Mouse (Mus musculus) limb, embryonic 13.5 days (tissue): ENCODE measurements around the gene Gabrd. TPM values are rescaled to one million over a fixed set of nuclear protein-coding genes. Genes with fewer than 3 reads are reported as not detected.

Source experiments
- ATAC-seq: fragments of 200-750 bp; cut with Nextera tagmentation; 2 replicates; pipeline ENCODE4 v1.8.0; 2017; ENCODE audit warnings: low read depth, moderate number of reproducible peaks, moderate TSS enrichment; ENCODE audit not compliant: low FRiP score
- H3K27ac ChIP-seq: fragments of 300-500 bp; sonication (generic); 2 replicates; pipeline ENCODE4 v1.5.1; 2015; ENCODE audit warnings: inconsistent platforms, mild to moderate bottlenecking, moderate library complexity
- H3K27me3 ChIP-seq: fragments of 300-500 bp; sonication (generic); 2 replicates; pipeline ENCODE4 v1.6.1; 2015; ENCODE audit warnings: mild to moderate bottlenecking, inconsistent platforms
- H3K36me3 ChIP-seq: fragments of 300-500 bp; sonication (generic); 2 replicates; pipeline ENCODE4 v1.6.1; 2015; ENCODE audit warnings: inconsistent platforms, mild to moderate bottlenecking, moderate library complexity
- H3K4me1 ChIP-seq: fragments of 300-500 bp; sonication (generic); 2 replicates; pipeline ENCODE4 v1.6.1; 2015; ENCODE audit warnings: inconsistent platforms
- H3K4me2 ChIP-seq: fragments of 300-500 bp; sonication (generic); replicated peaks from 2 replicates; pipeline ENCODE4 v1.6.1; 2015; ENCODE audit warnings: inconsistent platforms, mild to moderate bottlenecking, moderate library complexity
- H3K4me3 ChIP-seq: fragments of 300-500 bp; sonication (generic); 2 replicates; pipeline ENCODE4 v1.5.1; 2015; ENCODE audit warnings: moderate library complexity, mild to moderate bottlenecking, inconsistent platforms
- H3K9ac ChIP-seq: fragments of 300-500 bp; sonication (generic); 2 replicates; pipeline ENCODE4 v1.6.1; 2015; ENCODE audit warnings: mild to moderate bottlenecking, inconsistent platforms
- H3K9me3 ChIP-seq: fragments of 300-500 bp; sonication (generic); 2 replicates; pipeline ENCODE4 v1.6.1; 2016; ENCODE audit warnings: inconsistent platforms
- WGBS: fragments of 180-500 bp; shearing (Covaris S2); methylation state at CpG from one replicate; pipeline ENCODE4 v1.1.7; 2015; 5-methylcytosine and 5-hydroxymethylcytosine counted together
- polyA plus RNA-seq: library from polyadenylated mRNA; unstranded; fragments of >200 nt; fragmentation: Nextera tagmentation; extraction: Ambion mirVana; gene quantifications from 2 replicates; pipeline ENCODE4 v1.2.1, GENCODE M21; 2015

Gene Gabrd
- polyA plus RNA-seq, 1 experiment from 2014 or later: 0.15 TPM

DNA sequence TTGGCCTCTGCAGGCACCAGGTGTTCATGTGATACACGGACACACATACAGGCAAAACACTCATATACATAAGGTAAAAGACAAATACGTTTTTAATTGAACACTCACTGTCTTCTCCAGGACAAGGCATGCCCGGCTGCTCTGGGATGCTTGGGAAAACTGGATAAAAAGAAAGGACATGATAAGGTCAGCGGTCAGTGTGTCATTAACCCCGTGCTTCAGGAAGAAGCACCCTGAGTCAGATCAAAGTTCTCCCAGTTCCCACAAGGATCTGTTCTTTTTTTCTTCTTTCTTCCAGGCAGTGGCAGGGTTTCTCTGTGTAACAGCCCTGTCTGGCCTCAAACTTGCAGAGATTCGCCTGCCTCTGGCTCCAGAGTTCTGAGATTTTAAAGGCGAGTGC is 43.4 kb downstream of the Gabrd start:
- ATAC-seq: no peak
- no peaks in the 10 kb centered on the region for H3K36me3 ChIP-seq
- H3K4me3 ChIP-seq: no peak overlapping the region
- peaks cover 4% of the 10 kb centered on the region; the same call in 1 of the 2 replicates for H3K4me1 ChIP-seq
- peaks cover 40% of the 10 kb centered on the region for H3K27me3 ChIP-seq
- 72% methylated on average over 7 of the region's 7 CpGs for WGBS
- H3K27ac ChIP-seq: no peak overlapping the region
- H3K9ac ChIP-seq: no peak overlapping the region
- H3K9me3 ChIP-seq: no peaks in the 10 kb centered on the region
- no peak overlapping the region for H3K4me2 ChIP-seq

DNA sequence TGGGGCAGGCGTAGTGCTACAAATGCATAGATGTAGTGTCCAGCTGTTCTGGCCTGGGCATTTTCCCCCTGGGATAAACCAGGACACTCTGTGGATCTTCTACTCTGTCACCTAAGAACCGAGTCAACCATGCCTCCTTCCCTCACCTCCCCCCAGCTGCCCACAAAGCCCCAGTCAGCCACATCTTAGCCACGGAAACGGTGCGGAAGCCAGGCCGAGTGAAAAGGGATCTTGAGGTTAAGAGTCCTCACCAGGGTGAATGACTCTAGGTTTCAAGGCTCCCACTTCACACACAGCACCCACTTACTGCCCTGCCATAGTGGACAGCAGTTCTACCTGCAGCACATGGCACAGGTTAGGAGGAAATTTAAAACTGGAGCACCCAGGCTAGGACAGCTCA is 43.9 kb downstream of the Gabrd start:
- no peaks in the 10 kb centered on the region for H3K36me3 ChIP-seq
- no peak overlapping the region for H3K4me3 ChIP-seq
- ATAC-seq: no peak
- no peak overlapping the region for H3K9ac ChIP-seq
- no peak overlapping the region for H3K27ac ChIP-seq
- no peak overlapping the region for H3K4me2 ChIP-seq
- WGBS: 87% methylated on average over 6 of the region's 6 CpGs
- peaks cover 4% of the 10 kb centered on the region; the same call in 1 of the 2 replicates for H3K4me1 ChIP-seq
- peaks cover 34% of the 10 kb centered on the region for H3K27me3 ChIP-seq
- no peaks in the 10 kb centered on the region for H3K9me3 ChIP-seq

DNA sequence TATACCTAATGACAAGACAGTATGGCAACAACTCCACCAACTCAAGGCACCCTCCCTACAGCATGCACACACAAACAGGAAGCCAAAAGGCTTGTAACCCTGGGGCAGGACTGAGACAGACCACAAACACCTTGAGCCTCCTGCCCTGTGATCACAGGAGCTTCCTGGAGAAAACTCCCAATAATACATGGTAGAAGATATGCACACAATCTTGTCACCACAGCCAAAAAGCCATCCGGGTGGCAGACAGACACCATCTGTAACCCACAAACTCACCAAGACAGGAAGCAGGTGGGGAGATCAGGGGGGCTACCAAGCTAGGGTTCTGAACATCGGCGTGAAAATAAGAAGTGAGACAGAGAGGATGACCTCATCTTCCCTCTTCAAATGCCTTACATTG is 45.3 kb downstream of the Gabrd start:
- H3K4me3 ChIP-seq: no peak overlapping the region
- H3K9me3 ChIP-seq: no peaks in the 10 kb centered on the region
- H3K9ac ChIP-seq: no peak overlapping the region
- no peak overlapping the region for H3K27ac ChIP-seq
- ATAC-seq: no peak
- no peaks in the 10 kb centered on the region for H3K36me3 ChIP-seq
- 83% methylated on average over 3 of the region's 3 CpGs for WGBS
- peaks cover 20% of the 10 kb centered on the region for H3K27me3 ChIP-seq
- H3K4me1 ChIP-seq: peaks cover 4% of the 10 kb centered on the region; the same call in 1 of the 2 replicates
- no peak overlapping the region for H3K4me2 ChIP-seq

DNA sequence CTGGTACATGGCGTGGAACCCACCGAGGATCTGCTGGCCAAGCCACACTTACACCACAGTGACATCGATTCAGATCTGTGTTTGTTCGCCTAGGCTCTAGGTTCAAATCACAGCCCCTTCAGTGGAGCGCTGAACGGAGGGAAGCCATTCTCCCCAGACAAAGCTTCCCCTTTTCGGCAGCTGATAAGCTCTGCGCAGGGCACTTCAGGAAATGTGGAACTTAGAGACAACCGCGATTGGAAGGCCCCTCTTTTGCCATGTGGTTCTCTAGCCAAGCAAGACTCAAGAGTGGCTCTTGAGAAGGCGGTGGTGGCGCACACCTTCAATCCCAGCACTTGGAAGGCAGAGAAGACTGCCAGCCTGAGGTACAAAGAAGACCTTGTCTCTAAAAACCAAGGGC is 51.6 kb downstream of the Gabrd start:
- no peak overlapping the region for H3K4me3 ChIP-seq
- H3K27me3 ChIP-seq: peaks cover 47% of the 10 kb centered on the region
- no peaks in the 10 kb centered on the region for H3K9me3 ChIP-seq
- H3K27ac ChIP-seq: no peak overlapping the region
- no peak overlapping the region for H3K9ac ChIP-seq
- WGBS: 88% methylated on average over 12 of the region's 12 CpGs
- peaks cover 19% of the 10 kb centered on the region for H3K4me1 ChIP-seq
- no peaks in the 10 kb centered on the region for H3K36me3 ChIP-seq
- peak overlapping the region; percentile 93; the same call in 1 of the 2 replicates for H3K4me2 ChIP-seq
- ATAC-seq: no peak

DNA sequence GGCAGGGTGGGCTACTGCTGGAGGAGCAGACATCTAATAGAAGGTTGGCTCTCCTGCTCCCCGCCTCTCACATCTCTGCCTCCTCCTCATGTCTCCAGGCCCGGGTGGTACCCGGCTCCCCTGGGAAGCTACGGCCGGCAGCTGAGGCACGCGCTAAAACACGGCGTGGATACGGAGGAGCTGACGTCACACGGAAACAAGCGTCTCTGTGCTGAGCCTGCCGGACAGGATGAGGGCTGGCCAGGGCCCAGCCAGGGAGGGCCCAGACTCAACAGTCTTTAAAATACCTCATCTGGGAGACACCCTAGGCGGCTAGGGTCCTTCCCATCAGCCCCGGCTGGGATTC is 52.3 kb downstream of the Gabrd start:
- no peaks in the 10 kb centered on the region for H3K9me3 ChIP-seq
- peak overlapping the region; percentile 56 for H3K4me3 ChIP-seq
- peaks cover 47% of the 10 kb centered on the region for H3K27me3 ChIP-seq
- peaks cover 19% of the 10 kb centered on the region for H3K4me1 ChIP-seq
- H3K27ac ChIP-seq: no peak overlapping the region
- peak overlapping the region; percentile 70 for H3K9ac ChIP-seq
- H3K4me2 ChIP-seq: peak overlapping the region; percentile 93
- ATAC-seq: peak; percentile 51
- no peaks in the 10 kb centered on the region for H3K36me3 ChIP-seq
- WGBS: 4% methylated on average over 16 of the region's 16 CpGs

DNA sequence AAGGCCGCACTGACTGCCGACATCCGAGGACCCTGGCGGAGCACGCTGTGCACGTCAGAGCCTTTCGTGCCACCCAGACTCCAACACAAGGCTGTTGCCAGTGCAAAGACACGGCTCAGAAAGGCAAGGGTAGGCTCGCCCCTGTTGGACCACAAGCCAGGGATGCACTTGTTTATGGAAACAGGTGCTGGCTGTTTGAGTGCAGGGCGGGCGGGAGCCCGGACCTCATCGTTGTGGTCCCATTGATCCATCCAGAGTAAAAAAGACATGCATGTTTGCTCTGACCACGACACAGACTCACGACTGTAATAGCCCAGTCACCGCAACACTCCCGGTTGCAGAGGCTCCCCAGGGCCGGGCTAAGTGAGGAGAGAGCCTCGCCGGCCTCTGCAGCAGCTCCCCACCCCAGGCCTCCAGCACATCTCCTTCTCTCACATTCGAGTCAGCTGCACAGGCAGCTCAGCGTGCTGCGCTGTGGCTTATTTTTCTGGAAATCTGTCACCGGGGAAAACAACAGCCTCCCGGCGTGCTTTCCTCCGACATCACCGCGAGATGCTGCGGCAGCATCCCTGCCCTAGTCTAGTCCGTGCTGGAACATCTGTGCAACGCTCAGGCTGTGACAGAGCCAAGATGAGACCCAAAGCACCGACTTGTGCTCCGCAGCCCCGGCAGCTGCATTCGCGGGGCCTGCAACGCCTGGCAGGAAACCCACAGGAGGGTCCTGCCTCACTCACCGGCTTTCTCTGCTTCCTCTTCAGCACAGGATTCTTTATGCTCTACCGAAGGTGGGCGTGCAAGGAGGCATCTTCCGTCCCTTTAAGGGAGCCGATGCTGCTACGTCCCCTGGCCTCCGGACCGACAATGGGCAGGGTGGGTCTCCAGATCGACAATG is 53.0 kb downstream of the Gabrd start:
- Histone ChIP-seq H3K4me1 (peaks cover 19% of the 10 kb centered on the region), H3K27ac (no peak overlapping the region), H3K9me3 (no peaks in the 10 kb centered on the region), H3K36me3 (no peaks in the 10 kb centered on the region), H3K4me3 (peak overlapping the region; percentile 56), H3K9ac (peak overlapping the region; percentile 70), H3K4me2 (peak overlapping the region; percentile 93), H3K27me3 (peaks cover 47% of the 10 kb centered on the region)
- WGBS: 11% methylated on average over 47 of the region's 47 CpGs
- peak; percentile 32; the same call in 1 of the 2 replicates for ATAC-seq

DNA sequence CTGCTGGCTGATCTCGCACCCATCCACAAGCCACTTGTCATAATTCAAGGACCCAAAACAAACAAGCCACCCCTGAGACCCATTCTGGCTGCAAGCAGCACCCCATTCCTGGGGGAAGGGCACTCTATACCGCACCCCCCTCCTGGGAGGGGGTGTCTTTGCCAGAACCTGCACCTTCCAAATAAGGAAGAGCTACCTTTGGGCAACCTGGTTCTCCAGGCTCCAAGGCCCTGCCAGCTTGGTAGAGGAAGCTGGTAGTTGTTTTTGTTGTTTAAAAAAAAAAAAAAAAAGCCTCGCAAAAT is 53.7 kb downstream of the Gabrd start:
- peak overlapping the region; percentile 70 for H3K9ac ChIP-seq
- peak overlapping the region; percentile 56 for H3K4me3 ChIP-seq
- peaks cover 19% of the 10 kb centered on the region for H3K4me1 ChIP-seq
- no peak for ATAC-seq
- H3K4me2 ChIP-seq: peak overlapping the region; percentile 93
- 60% methylated on average over 3 of the region's 3 CpGs for WGBS
- no peak overlapping the region for H3K27ac ChIP-seq
- H3K27me3 ChIP-seq: peaks cover 47% of the 10 kb centered on the region
- H3K9me3 ChIP-seq: no peaks in the 10 kb centered on the region
- no peaks in the 10 kb centered on the region for H3K36me3 ChIP-seq

DNA sequence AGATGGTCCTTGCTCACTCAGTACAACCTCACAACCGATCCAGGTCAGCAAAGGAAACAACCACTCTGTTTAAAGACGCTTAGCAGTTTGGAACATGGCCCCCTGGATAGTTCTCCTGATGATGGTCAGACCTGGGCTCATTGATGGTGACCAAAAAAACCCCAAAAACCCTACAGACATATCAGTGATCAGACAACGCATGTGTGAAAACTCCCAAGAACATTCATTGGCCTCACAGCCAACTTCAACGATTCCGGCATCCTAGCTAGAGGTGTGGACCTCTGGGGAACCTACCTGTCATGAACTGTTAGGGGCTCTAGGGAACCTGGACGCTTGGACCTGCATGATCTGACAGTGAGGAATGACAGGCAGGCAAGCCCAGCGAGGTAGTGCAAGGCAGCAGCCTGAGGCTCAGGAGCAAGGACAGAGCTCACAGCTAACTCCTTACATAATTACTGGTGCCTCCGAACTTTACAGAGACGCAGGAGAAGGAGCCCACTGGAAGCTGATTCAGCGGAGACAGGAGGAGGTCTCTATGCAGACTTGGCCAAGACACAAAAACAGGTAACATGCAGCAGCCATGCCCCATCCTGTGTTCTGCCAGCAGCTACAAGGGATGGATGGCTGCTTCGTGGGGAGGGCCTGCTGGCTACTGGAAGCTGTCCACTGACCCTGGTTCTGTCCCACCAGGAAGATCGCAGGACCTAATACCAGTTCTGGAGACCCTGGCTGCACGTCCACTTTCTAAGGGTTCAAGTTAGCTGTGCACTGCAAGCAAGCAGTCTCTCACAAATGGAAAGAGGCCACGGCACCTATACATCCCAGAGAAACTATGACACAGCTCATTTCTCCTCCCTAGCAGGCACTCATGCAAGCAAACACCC is 54.3 kb downstream of the Gabrd start:
- no peak overlapping the region for H3K27ac ChIP-seq
- H3K36me3 ChIP-seq: no peaks in the 10 kb centered on the region
- no peak overlapping the region for H3K9ac ChIP-seq
- peaks cover 47% of the 10 kb centered on the region for H3K27me3 ChIP-seq
- H3K4me3 ChIP-seq: 0 out of 2 replicates have a peak overlapping the region, but pooled peaks have one; percentile 56
- peak overlapping the region; percentile 93; the same call in 1 of the 2 replicates for H3K4me2 ChIP-seq
- WGBS: 75% methylated on average over 14 of the region's 14 CpGs
- ATAC-seq: no peak
- peaks cover 19% of the 10 kb centered on the region for H3K4me1 ChIP-seq
- no peaks in the 10 kb centered on the region for H3K9me3 ChIP-seq

DNA sequence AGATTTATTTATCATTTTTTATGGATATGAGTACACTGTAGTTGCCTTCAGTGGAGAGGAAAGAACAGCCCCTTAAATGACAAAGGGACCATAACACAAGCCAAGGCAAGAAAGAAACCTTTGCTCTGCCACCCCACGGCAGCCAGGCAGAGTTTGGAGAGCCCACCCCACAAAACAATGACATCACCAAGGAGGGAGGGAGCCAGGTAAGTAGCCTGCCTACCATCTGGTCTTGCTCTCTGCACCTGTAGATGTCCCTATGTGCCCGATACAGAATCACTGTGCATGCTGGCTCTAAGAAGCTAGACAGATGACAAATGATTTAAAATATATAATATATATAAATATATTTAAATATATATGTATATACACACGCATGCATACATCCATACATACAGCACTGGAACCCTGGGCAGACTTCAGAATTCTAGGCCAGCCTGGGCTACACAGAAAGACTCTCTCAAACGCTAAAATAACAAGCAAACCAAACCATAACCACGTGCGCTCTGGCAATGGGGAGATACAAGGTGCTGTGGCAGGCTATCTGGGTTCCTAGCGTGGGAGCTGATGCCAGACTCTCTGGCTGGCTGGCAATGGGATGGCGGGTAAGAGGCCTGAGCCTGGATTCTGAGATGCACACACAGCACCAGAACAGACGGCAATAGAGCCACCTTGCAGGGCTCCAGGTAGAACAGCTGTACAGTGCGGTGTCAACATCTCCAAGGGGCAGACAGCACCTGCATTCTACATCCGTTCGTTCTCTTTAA is 61.4 kb downstream of the Gabrd start:
- no peaks in the 10 kb centered on the region for H3K4me1 ChIP-seq
- WGBS: 89% methylated on average over 12 of the region's 12 CpGs
- no peak for ATAC-seq
- no peak overlapping the region for H3K27ac ChIP-seq
- H3K27me3 ChIP-seq: no peaks in the 10 kb centered on the region
- H3K36me3 ChIP-seq: no peaks in the 10 kb centered on the region
- H3K4me2 ChIP-seq: no peak overlapping the region
- H3K4me3 ChIP-seq: no peak overlapping the region
- no peaks in the 10 kb centered on the region for H3K9me3 ChIP-seq
- H3K9ac ChIP-seq: no peak overlapping the region
